23 mouse cellular contexts compared by ENCODE assay signal in genomic region chr11:83016093-83016492, GRCm38 (mm10). TPM values are rescaled to one million over a fixed set of nuclear protein-coding genes. Genes with fewer than 3 reads are reported as not detected.
DNase-seq lines count a peak whose midpoint lies in the region; ATAC-seq and TF ChIP-seq lines count a peak whose summit lies in the region.
"Had no signal": no experiment of that assay in that cellular context is flagged by ENCODE, and none has a peak within 500 bp of the region (broad histone marks: within the 10 kb centered on the region; RNA-seq: fewer than 3 reads in every experiment).

No protein-coding gene starts in this region.

- dilution Hi-C loops in CH12.LX (cut with MboI; ENCODE audit: extremely low pct_ligation_motif_present, extremely low pct_unique_long_range_greater_than_20kb, low sequenced_read_pairs) = no loop called here

- ATAC-seq in neutrophil, adult 5-6 weeks (ENCODE audit: extremely low read depth, insufficient number of reproducible peaks, low FRiP score, poor library complexity, severe bottlenecking) = peak; percentile 49
- ATAC-seq in midbrain, embryonic 13.5 days = no peak
- ATAC-seq: activated CD4-positive, CD25-positive, alpha-beta regulatory T cell, adult 4 months; forebrain, embryonic 16.5 days; hindbrain, postnatal 0 days had no signal

- H3K9me3 ChIP-seq in CH12.LX (replicated peaks; ENCODE audit: low read length) = peaks cover 6% of the 10 kb centered on the region
- H3K9me3 ChIP-seq in midbrain, embryonic 13.5 days = no peaks in the 10 kb centered on the region
- H3K9me3 ChIP-seq: embryonic facial prominence, embryonic 13.5 days; forebrain, embryonic 12.5 days; heart, embryonic 15.5 days; hindbrain, embryonic 13.5 days had no signal

- no peak overlapping the region for H3K27ac ChIP-seq in CH12.LX (ENCODE audit: insufficient read depth, low read depth)
- no peak overlapping the region for H3K27ac ChIP-seq in midbrain, embryonic 13.5 days
- H3K27ac ChIP-seq in kidney, adult 2 months (ENCODE audit: insufficient read depth, low read depth, low read length) = no peak overlapping the region
- H3K27ac ChIP-seq: embryonic facial prominence, embryonic 13.5 days; forebrain, embryonic 12.5 days; heart, adult 2 months; heart, embryonic 15.5 days; hindbrain, embryonic 13.5 days; hindbrain, postnatal 0 days had no signal

- peak; percentile 15 for DNase-seq in A20 (ENCODE audit: low read depth, low spot score)
- DNase-seq in B cell, adult 2 months = peak; percentile 41 to 45
- DNase-seq in CH12.LX (ENCODE audit: extremely low read depth) = peak; percentile 75
- no peak for DNase-seq in kidney, adult 2 months
- DNase-seq in kidney, adult 8-10 months = no peak
- DNase-seq: adrenal gland, postnatal 14 days; cerebellum, adult 11-12 months; cerebellum, adult 9-10 months; cerebellum, postnatal 25 days; gastrocnemius, postnatal 14 days; heart, adult 2 months; heart, postnatal 14 days had no signal

- peaks cover 4 to 15% of the 10 kb centered on the region in 2 experiments for H3K36me3 ChIP-seq in CH12.LX (replicated peaks in 1 of 2; ENCODE audit: control insufficient read depth in 1 of 2, insufficient read depth in 1 of 2, low read length in 1 of 2)
- H3K36me3 ChIP-seq in midbrain, embryonic 13.5 days = no peaks in the 10 kb centered on the region
- H3K36me3 ChIP-seq in kidney, adult 2 months (ENCODE audit: control insufficient read depth, insufficient read depth, low read length) = no peaks in the 10 kb centered on the region
- H3K36me3 ChIP-seq: embryonic facial prominence, embryonic 13.5 days; forebrain, embryonic 12.5 days; heart, embryonic 15.5 days; hindbrain, embryonic 13.5 days had no signal

- no peak for TF ChIP-seq POLR2A in CH12.LX (IDR thresholded peaks at IDR 0.05; ENCODE audit: low read depth, low read length)
- TF ChIP-seq POLR2A in kidney, adult 2 months (IDR thresholded peaks at IDR 0.05; ENCODE audit: low read depth, low read length) = no peak

- in situ Hi-C loops in CH12.LX (cut with MboI; ENCODE audit: low pct_ligation_motif_present, low pct_unique_long_range_greater_than_20kb, low sequenced_read_pairs) = no loop called here

- no peak overlapping the region for H3K4me3 ChIP-seq in CH12.LX (replicated peaks in 1 of 3; ENCODE audit: low read depth in 2 of 3, low read length in 2 of 3, poor library complexity in 1 of 3)
- no peak overlapping the region for H3K4me3 ChIP-seq in midbrain, embryonic 13.5 days (replicated peaks)
- H3K4me3 ChIP-seq in kidney, adult 2 months (ENCODE audit: insufficient read depth, low read depth, low read length) = no peak overlapping the region
- H3K4me3 ChIP-seq: embryonic facial prominence, embryonic 13.5 days; forebrain, embryonic 12.5 days; heart, adult 2 months; heart, embryonic 15.5 days; hindbrain, embryonic 13.5 days had no signal

- H3K4me2 ChIP-seq in CH12.LX (ENCODE audit: insufficient read depth, low read depth, poor library complexity, severe bottlenecking) = peak overlapping the region; percentile 73; the same call in 1 of the 2 replicates
- no peak overlapping the region for H3K4me2 ChIP-seq in midbrain, embryonic 13.5 days (replicated peaks)
- H3K4me2 ChIP-seq: embryonic facial prominence, embryonic 13.5 days; forebrain, embryonic 12.5 days; heart, embryonic 11.5 days; heart, embryonic 15.5 days; hindbrain, embryonic 13.5 days had no signal

- TF ChIP-seq RAD21 in CH12.LX (IDR thresholded peaks at IDR 0.05; ENCODE audit: low read depth, low read length) = no peak

- peaks cover 5% of the 10 kb centered on the region; the same call in 1 of the 2 replicates for H3K79me2 ChIP-seq in CH12.LX (replicated peaks; ENCODE audit: control insufficient read depth, extremely low read depth, insufficient read depth, poor library complexity, severe bottlenecking)

- no peak overlapping the region for H3K9ac ChIP-seq in CH12.LX (ENCODE audit: insufficient read depth, low read depth)
- H3K9ac ChIP-seq in midbrain, embryonic 13.5 days (replicated peaks) = no peak overlapping the region
- H3K9ac ChIP-seq: embryonic facial prominence, embryonic 13.5 days; forebrain, embryonic 12.5 days; heart, embryonic 15.5 days; hindbrain, embryonic 13.5 days had no signal

- peak; percentile 63; the same call in 1 of the 2 replicates for TF ChIP-seq EP300 in CH12.LX (IDR thresholded peaks at IDR 0.05; ENCODE audit: low read length)

- peaks cover 21 to 38% of the 10 kb centered on the region in 2 experiments; a peak in 3 of 4 replicates for H3K4me1 ChIP-seq in CH12.LX (ENCODE audit: control insufficient read depth in 1 of 2, insufficient read depth in 2 of 2)
- H3K4me1 ChIP-seq in midbrain, embryonic 13.5 days (replicated peaks) = no peaks in the 10 kb centered on the region
- H3K4me1 ChIP-seq in kidney, adult 2 months (ENCODE audit: control insufficient read depth, insufficient read depth, low read length) = no peaks in the 10 kb centered on the region
- H3K4me1 ChIP-seq: embryonic facial prominence, embryonic 13.5 days; forebrain, embryonic 12.5 days; heart, embryonic 15.5 days; hindbrain, embryonic 13.5 days had no signal

- TF ChIP-seq CTCF in CH12.LX (conservative IDR thresholded peaks at IDR 0.05 in 1 of 2, IDR thresholded peaks at IDR 0.05 in 1 of 2; ENCODE audit: low read depth in 2 of 2, low read length in 2 of 2) = no peak
- TF ChIP-seq CTCF in kidney, adult 2 months (conservative IDR thresholded peaks at IDR 0.05; ENCODE audit: insufficient read depth, insufficient read length, low read depth, low read length) = no peak

- H3K27me3 ChIP-seq in CH12.LX (replicated peaks) = peaks cover 4% of the 10 kb centered on the region
- H3K27me3 ChIP-seq in midbrain, embryonic 13.5 days = no peaks in the 10 kb centered on the region
- no peaks in the 10 kb centered on the region; the same call in 1 of the 2 replicates for H3K27me3 ChIP-seq in kidney, adult 2 months (replicated peaks; ENCODE audit: control insufficient read depth, insufficient read depth, low read length)
- H3K27me3 ChIP-seq: embryonic facial prominence, embryonic 13.5 days; forebrain, embryonic 12.5 days; heart, embryonic 15.5 days; hindbrain, embryonic 13.5 days had no signal

TF ChIP-seq in CH12.LX, 34 proteins besides CTCF, POLR2A, EP300 and RAD21 (continues in another document):
- TF ChIP-seq MAZ (IDR thresholded peaks at IDR 0.05; ENCODE audit: low read depth, low read length) (0 out of 2 replicates have a peak, but pooled peaks have one; percentile 52), USF2 (conservative IDR thresholded peaks at IDR 0.05; ENCODE audit: low read depth, low read length) (no peak), ZKSCAN1 (IDR thresholded peaks at IDR 0.05; ENCODE audit: borderline replicate concordance, low read depth, low read length) (no peak), USF1 (IDR thresholded peaks at IDR 0.05; ENCODE audit: low read depth, low read length) (no peak), JUN (IDR thresholded peaks at IDR 0.05; ENCODE audit: insufficient read depth, low read depth, low read length) (no peak), TBP (conservative IDR thresholded peaks at IDR 0.05; ENCODE audit: low read depth, low read length) (no peak), UBTF (IDR thresholded peaks at IDR 0.05; ENCODE audit: low read depth, low read length) (no peak), CHD2 (IDR thresholded peaks at IDR 0.05; ENCODE audit: low read length) (no peak; the same call in 1 of the 2 replicates), TCF12 (IDR thresholded peaks at IDR 0.05; ENCODE audit: low read depth, low read length) (no peak), ZC3H11A (IDR thresholded peaks at IDR 0.05; ENCODE audit: low read depth, low read length) (no peak), BHLHE40 (IDR thresholded peaks at IDR 0.05; ENCODE audit: low read depth, low read length) (0 out of 2 replicates have a peak, but pooled peaks have one; percentile 42), ETS1 (conservative IDR thresholded peaks at IDR 0.05; ENCODE audit: low read depth, low read length) (no peak), MAX (IDR thresholded peaks at IDR 0.05; ENCODE audit: low read length) (no peak), POLR2AphosphoS2 (IDR thresholded peaks at IDR 0.05; ENCODE audit: low read depth, low read length) (no peak), CHD1 (IDR thresholded peaks at IDR 0.05; ENCODE audit: low read depth, low read length) (no peak), GABPA (IDR thresholded peaks at IDR 0.05; ENCODE audit: insufficient replicate concordance, low read depth, low read length) (no peak), JUND (conservative IDR thresholded peaks at IDR 0.05; ENCODE audit: low read depth, low read length) (no peak), SIN3A (IDR thresholded peaks at IDR 0.05; ENCODE audit: low read length) (no peak), NELFE (IDR thresholded peaks at IDR 0.05; ENCODE audit: low read depth, low read length) (no peak), E2F4 (IDR thresholded peaks at IDR 0.05; ENCODE audit: insufficient replicate concordance, low read depth, low read length) (no peak), IRF4 (IDR thresholded peaks at IDR 0.05; ENCODE audit: low read depth, low read length) (peak; percentile 57; the same call in 1 of the 2 replicates), MAFK (IDR thresholded peaks at IDR 0.05; ENCODE audit: insufficient replicate concordance, low read length) (peak; percentile 82), MXI1 (IDR thresholded peaks at IDR 0.05; ENCODE audit: low read depth, low read length) (no peak), MEF2A (IDR thresholded peaks at IDR 0.05; ENCODE audit: borderline replicate concordance, low read depth, low read length) (no peak)

RNA-seq across cellular contexts. Expression of gene Slfn8, which starts 4.5 kb away (rescaled TPM):
- total RNA-seq in CH12.LX (2012; rRNA removed) (6.3 and 7.7 TPM in 2 replicates), CH12.LX (2014; rRNA removed) (3.3 and 3.4 TPM in 2 replicates)
- polyA plus RNA-seq in CH12.LX (2012; ENCODE audit: insufficient read length, low read depth) = 3.5 and 4.1 TPM in 2 replicates
- 130 and 136 TPM in 2 replicates for total RNA-seq in neutrophil, adult 5-6 weeks (2017)
- 0.06 and 0.31 TPM in 2 replicates for polyA plus RNA-seq in midbrain, embryonic 13.5 days (2015; fragmentation: Nextera tagmentation; extraction: Ambion mirVana)
- 0.37 and 1.3 TPM in 2 replicates for polyA plus RNA-seq in kidney, adult 2 months (2012; rRNA removed)
- polyA plus RNA-seq: C2C12 had no signal

RNA-seq across cellular contexts. Expression of gene Slfn9, which starts 24.5 kb away (rescaled TPM):
- total RNA-seq in CH12.LX (2012; rRNA removed) = 6.7 and 8.5 TPM in 2 replicates
- total RNA-seq in CH12.LX (2014; rRNA removed) = 6.3 and 6.4 TPM in 2 replicates
- 11.5 and 12.4 TPM in 2 replicates for polyA plus RNA-seq in CH12.LX (2012; ENCODE audit: insufficient read length, low read depth)
- total RNA-seq in neutrophil, adult 5-6 weeks (2017) = 5.5 and 8.0 TPM in 2 replicates
- polyA plus RNA-seq in midbrain, embryonic 13.5 days (2015; fragmentation: Nextera tagmentation; extraction: Ambion mirVana) = 3.7 TPM in 2 replicates
- polyA plus RNA-seq in kidney, adult 2 months (2012; rRNA removed) = 0.18 and 0.36 TPM in 2 replicates

RNA-seq across cellular contexts. Expression of gene Slfn2, which starts 48.8 kb away (rescaled TPM):
- total RNA-seq in CH12.LX (2012; rRNA removed) (209 and 215 TPM in 2 replicates), CH12.LX (2014; rRNA removed) (211 and 241 TPM in 2 replicates)
- 112 TPM in 2 replicates for polyA plus RNA-seq in CH12.LX (2012; ENCODE audit: insufficient read length, low read depth)
- total RNA-seq in neutrophil, adult 5-6 weeks (2017) = 1,322 and 1,334 TPM in 2 replicates
- polyA plus RNA-seq in midbrain, embryonic 13.5 days (2015; fragmentation: Nextera tagmentation; extraction: Ambion mirVana) = 0.98 and 1.6 TPM in 2 replicates
- polyA plus RNA-seq in kidney, adult 2 months (2012; rRNA removed) = 4.0 and 7.3 TPM in 2 replicates

Comparison
In these comparisons a context has a peak if more than half of its experiments do, and no peak if none do; other contexts are left out.
1. DNase-seq: peak in A20 (single experiment), B cell, adult 2 months (2 of 2) and CH12.LX (single experiment); none in kidney, adult 2 months (single experiment) and kidney, adult 8-10 months (0 of 2).
2. RNA of gene Slfn2, which starts 48.8 kb away (polyA plus RNA-seq): 112 TPM in CH12.LX; 4.0 to 7.3 TPM in kidney, adult 2 months and 0.98 to 1.6 TPM in midbrain, embryonic 13.5 days; every median in the first group is over 10 times any median in the second.